Mouse (Mus musculus): ENCODE measurements around the gene Nup160.

Gene Nup160

GRCm38 (mm10) chr2:90677007-90677406 is at the start of gene Nup160:
Gene Nup160 (plus strand): TSS chr2:90677215.
- in situ Hi-C loops (cut with MboI): loop anchor here (5.0 kb wide), 1 partner anchor 100 kb away; no protein-coding TSS in a partner anchor

- in situ Hi-C loops (cut with MboI): no loop called here
Measured at GRCm38 (mm10) chr2:90628261-90628660, 48.8 kb upstream of the Nup160 start.

GRCm38 (mm10) chr2:90629552-90629951 is 47.5 kb upstream of the Nup160 start:
- in situ Hi-C loops (cut with MboI): no loop called here

GRCm38 (mm10) chr2:90631938-90632733 is 44.9 kb upstream of the Nup160 start:
- in situ Hi-C loops (cut with MboI): no loop called here

- in situ Hi-C loops (cut with MboI): no loop called here
Measured at GRCm38 (mm10) chr2:90634671-90635070, 42.3 kb upstream of the Nup160 start.

- in situ Hi-C loops (cut with MboI): no loop called here
Measured at GRCm38 (mm10) chr2:90635085-90635723, 41.8 kb upstream of the Nup160 start.

GRCm38 (mm10) chr2:90636853-90637252 is 40.2 kb upstream of the Nup160 start:
- in situ Hi-C loops (cut with MboI): no loop called here

- in situ Hi-C loops (cut with MboI): no loop called here
Measured at GRCm38 (mm10) chr2:90638986-90639746, 37.8 kb upstream of the Nup160 start.

- in situ Hi-C loops (cut with MboI): no loop called here
Measured at GRCm38 (mm10) chr2:90639747-90640699, 37.0 kb upstream of the Nup160 start.

- in situ Hi-C loops (cut with MboI): no loop called here
Measured at GRCm38 (mm10) chr2:90641007-90641709, 35.9 kb upstream of the Nup160 start.

- in situ Hi-C loops (cut with MboI): no loop called here
Measured at GRCm38 (mm10) chr2:90641710-90642039, 35.3 kb upstream of the Nup160 start.

- in situ Hi-C loops (cut with MboI): no loop called here
Measured at GRCm38 (mm10) chr2:90647084-90647483, 29.9 kb upstream of the Nup160 start.

- in situ Hi-C loops (cut with MboI): no loop called here
Measured at GRCm38 (mm10) chr2:90649405-90649804, 27.6 kb upstream of the Nup160 start.

- in situ Hi-C loops (cut with MboI): no loop called here
Measured at GRCm38 (mm10) chr2:90649965-90650364, 27.1 kb upstream of the Nup160 start.

- in situ Hi-C loops (cut with MboI): no loop called here
Measured at GRCm38 (mm10) chr2:90652101-90652500, 24.9 kb upstream of the Nup160 start.

GRCm38 (mm10) chr2:90652993-90653392 is 24.0 kb upstream of the Nup160 start:
- in situ Hi-C loops (cut with MboI): no loop called here

GRCm38 (mm10) chr2:90655449-90655848 is 21.6 kb upstream of the Nup160 start:
- in situ Hi-C loops (cut with MboI): no loop called here

GRCm38 (mm10) chr2:90658613-90659012 is 18.4 kb upstream of the Nup160 start:
- in situ Hi-C loops (cut with MboI): no loop called here

- in situ Hi-C loops (cut with MboI): no loop called here
Measured at GRCm38 (mm10) chr2:90659016-90659415, 18.0 kb upstream of the Nup160 start.

GRCm38 (mm10) chr2:90659639-90660038 is 17.4 kb upstream of the Nup160 start:
- in situ Hi-C loops (cut with MboI): no loop called here

GRCm38 (mm10) chr2:90660947-90661346 is 16.1 kb upstream of the Nup160 start:
- in situ Hi-C loops (cut with MboI): no loop called here

All from mature B cell (primary cell).